Mouse (Mus musculus): ENCODE measurements around the gene Btg1. TPM values are rescaled to one million over a fixed set of nuclear protein-coding genes. Genes with fewer than 3 reads are reported as not detected.

The Btg1 gene
- polyA plus RNA-seq, 1 experiment, result 35.5 TPM

- DNase-seq, result no peak
- Histone ChIP-seq H3K36me3 (ENCODE audit: control insufficient read depth, insufficient read depth, low read length) (no peaks in the 10 kb centered on the region), H3K27ac (ENCODE audit: insufficient read depth, low read depth, low read length) (no peak overlapping the region), H3K4me1 (ENCODE audit: control insufficient read depth, insufficient read depth, low read length) (no peaks in the 10 kb centered on the region), H3K27me3 (replicated peaks; ENCODE audit: control insufficient read depth, insufficient read depth, low read length) (no peaks in the 10 kb centered on the region), H3K4me3 (ENCODE audit: insufficient read depth, low read depth, low read length) (no peak overlapping the region)
- 72% methylated on average over 6 of the region's 6 CpGs for WGBS
- no peak for TF ChIP-seq POLR2A (IDR thresholded peaks at IDR 0.05; ENCODE audit: low read depth, low read length)
- no peak for TF ChIP-seq CTCF (conservative IDR thresholded peaks at IDR 0.05; ENCODE audit: insufficient read depth, insufficient read length, low read depth, low read length)
These were observed 25.9 kb downstream of the Btg1 start for GRCm38 (mm10) chr10:96642751-96643150.

GRCm38 (mm10) chr10:96645183-96645582, 28.4 kb downstream of the Btg1 start:
- TF ChIP-seq CTCF (conservative IDR thresholded peaks at IDR 0.05; ENCODE audit: insufficient read depth, insufficient read length, low read depth, low read length) (no peak), POLR2A (IDR thresholded peaks at IDR 0.05; ENCODE audit: low read depth, low read length) (no peak)
- Histone ChIP-seq H3K4me3 (ENCODE audit: insufficient read depth, low read depth, low read length) (no peak overlapping the region), H3K36me3 (ENCODE audit: control insufficient read depth, insufficient read depth, low read length) (no peaks in the 10 kb centered on the region), H3K4me1 (ENCODE audit: control insufficient read depth, insufficient read depth, low read length) (no peaks in the 10 kb centered on the region), H3K27me3 (replicated peaks; ENCODE audit: control insufficient read depth, insufficient read depth, low read length) (no peaks in the 10 kb centered on the region), H3K27ac (ENCODE audit: insufficient read depth, low read depth, low read length) (no peak overlapping the region)
- 77% methylated on average over 1 of the region's 1 CpGs for WGBS
- DNase-seq, result no peak

- DNase-seq, result peak; percentile 44
- Histone ChIP-seq H3K4me1 (ENCODE audit: control insufficient read depth, insufficient read depth, low read length) (no peaks in the 10 kb centered on the region), H3K27me3 (replicated peaks; ENCODE audit: control insufficient read depth, insufficient read depth, low read length) (no peaks in the 10 kb centered on the region), H3K27ac (ENCODE audit: insufficient read depth, low read depth, low read length) (no peak overlapping the region), H3K4me3 (ENCODE audit: insufficient read depth, low read depth, low read length) (no peak overlapping the region), H3K36me3 (ENCODE audit: control insufficient read depth, insufficient read depth, low read length) (no peaks in the 10 kb centered on the region)
- WGBS, result 32% methylated on average over 13 of the region's 13 CpGs
- TF ChIP-seq POLR2A (IDR thresholded peaks at IDR 0.05; ENCODE audit: low read depth, low read length) (no peak), CTCF (conservative IDR thresholded peaks at IDR 0.05; ENCODE audit: insufficient read depth, insufficient read length, low read depth, low read length) (no peak)
These were observed 29.4 kb downstream of the Btg1 start for GRCm38 (mm10) chr10:96646024-96646866.

GRCm38 (mm10) chr10:96646867-96647462, 30.2 kb downstream of the Btg1 start:
- TF ChIP-seq POLR2A (IDR thresholded peaks at IDR 0.05; ENCODE audit: low read depth, low read length), result no peak
- no peak for TF ChIP-seq CTCF (conservative IDR thresholded peaks at IDR 0.05; ENCODE audit: insufficient read depth, insufficient read length, low read depth, low read length)
- Histone ChIP-seq H3K27ac (ENCODE audit: insufficient read depth, low read depth, low read length) (no peak overlapping the region), H3K36me3 (ENCODE audit: control insufficient read depth, insufficient read depth, low read length) (no peaks in the 10 kb centered on the region), H3K4me3 (ENCODE audit: insufficient read depth, low read depth, low read length) (no peak overlapping the region), H3K4me1 (ENCODE audit: control insufficient read depth, insufficient read depth, low read length) (no peaks in the 10 kb centered on the region), H3K27me3 (replicated peaks; ENCODE audit: control insufficient read depth, insufficient read depth, low read length) (no peaks in the 10 kb centered on the region)
- 72% methylated on average over 5 of the region's 5 CpGs for WGBS
- DNase-seq, result no peak

GRCm38 (mm10) chr10:96648161-96648561, 31.4 kb downstream of the Btg1 start:
- DNase-seq, result no peak
- no peaks in the 10 kb centered on the region for H3K36me3 ChIP-seq (ENCODE audit: control insufficient read depth, insufficient read depth, low read length)
- peaks cover 3% of the 10 kb centered on the region; the same call in 1 of the 2 replicates for H3K4me1 ChIP-seq (ENCODE audit: control insufficient read depth, insufficient read depth, low read length)
- WGBS, result 38% methylated on average over 3 of the region's 3 CpGs
- no peaks in the 10 kb centered on the region for H3K27me3 ChIP-seq (replicated peaks; ENCODE audit: control insufficient read depth, insufficient read depth, low read length)
- no peak overlapping the region for H3K4me3 ChIP-seq (ENCODE audit: insufficient read depth, low read depth, low read length)
- TF ChIP-seq CTCF (conservative IDR thresholded peaks at IDR 0.05; ENCODE audit: insufficient read depth, insufficient read length, low read depth, low read length) (no peak), POLR2A (IDR thresholded peaks at IDR 0.05; ENCODE audit: low read depth, low read length) (no peak)
- no peak overlapping the region for H3K27ac ChIP-seq (ENCODE audit: insufficient read depth, low read depth, low read length)

- peaks cover 5% of the 10 kb centered on the region; the same call in 1 of the 2 replicates for H3K4me1 ChIP-seq (ENCODE audit: control insufficient read depth, insufficient read depth, low read length)
- H3K27me3 ChIP-seq (replicated peaks; ENCODE audit: control insufficient read depth, insufficient read depth, low read length), result no peaks in the 10 kb centered on the region
- 72% methylated on average over 3 of the region's 3 CpGs for WGBS
- no peak for TF ChIP-seq CTCF (conservative IDR thresholded peaks at IDR 0.05; ENCODE audit: insufficient read depth, insufficient read length, low read depth, low read length)
- TF ChIP-seq POLR2A (IDR thresholded peaks at IDR 0.05; ENCODE audit: low read depth, low read length), result no peak
- DNase-seq, result no peak
- no peak overlapping the region for H3K4me3 ChIP-seq (ENCODE audit: insufficient read depth, low read depth, low read length)
- H3K36me3 ChIP-seq (ENCODE audit: control insufficient read depth, insufficient read depth, low read length), result no peaks in the 10 kb centered on the region
- no peak overlapping the region for H3K27ac ChIP-seq (ENCODE audit: insufficient read depth, low read depth, low read length)
These were observed 32.7 kb downstream of the Btg1 start for GRCm38 (mm10) chr10:96649524-96649923.

GRCm38 (mm10) chr10:96652372-96652771, 35.6 kb downstream of the Btg1 start:
- H3K27ac ChIP-seq (ENCODE audit: insufficient read depth, low read depth, low read length), result no peak overlapping the region
- H3K4me3 ChIP-seq (ENCODE audit: insufficient read depth, low read depth, low read length), result no peak overlapping the region
- H3K36me3 ChIP-seq (ENCODE audit: control insufficient read depth, insufficient read depth, low read length), result no peaks in the 10 kb centered on the region
- 79% methylated on average over 2 of the region's 2 CpGs for WGBS
- TF ChIP-seq CTCF (conservative IDR thresholded peaks at IDR 0.05; ENCODE audit: insufficient read depth, insufficient read length, low read depth, low read length) (no peak), POLR2A (IDR thresholded peaks at IDR 0.05; ENCODE audit: low read depth, low read length) (no peak)
- H3K4me1 ChIP-seq (ENCODE audit: control insufficient read depth, insufficient read depth, low read length), result peaks cover 5% of the 10 kb centered on the region; the same call in 1 of the 2 replicates
- DNase-seq, result no peak
- no peaks in the 10 kb centered on the region for H3K27me3 ChIP-seq (replicated peaks; ENCODE audit: control insufficient read depth, insufficient read depth, low read length)
